Mouse (Mus musculus) erythroblast, embryonic 14.5 days (primary cell): ENCODE measurements around the gene Myo18b. TPM values are rescaled to one million over a fixed set of nuclear protein-coding genes. Genes with fewer than 3 reads are reported as not detected.

Experiments
- H3K27me3 ChIP-seq: 2 replicates; pipeline ENCODE4 v1.6.1; 2012; ENCODE audit warnings: inconsistent platforms; ENCODE audit not compliant: control insufficient read depth
- H3K36me3 ChIP-seq: 2 replicates; pipeline ENCODE4 v1.6.1; 2012; ENCODE audit warnings: mild to moderate bottlenecking, inconsistent platforms; ENCODE audit not compliant: control insufficient read depth
- H3K4me1 ChIP-seq: 2 replicates; pipeline ENCODE4 v1.6.1; 2012; ENCODE audit warnings: inconsistent platforms; ENCODE audit not compliant: control insufficient read depth
- H3K4me3 ChIP-seq: replicated peaks from 2 replicates; pipeline ENCODE3; 2012; ENCODE audit warnings: moderate library complexity, mild to moderate bottlenecking, inconsistent platforms
- H3K9me3 ChIP-seq: 2 replicates; pipeline ENCODE4 v1.6.1; 2012; ENCODE audit warnings: low read length, inconsistent platforms, mixed read lengths; ENCODE audit not compliant: control insufficient read depth
- GATA1 ChIP-seq: IDR thresholded peaks from 2 replicates; pipeline ENCODE4 v1.6.1; 2012; ENCODE audit warnings: low read length, inconsistent platforms, mixed read lengths
- TAL1 ChIP-seq: IDR thresholded peaks from 3 replicates; pipeline ENCODE4 v1.6.1; 2012; ENCODE audit warnings: low read length, inconsistent platforms, mixed read lengths
- polyA plus RNA-seq: library from polyadenylated mRNA; stranded (reverse); fragments of >175 nt; gene quantifications from 2 replicates; pipeline ENCODE4 v1.2.3, GENCODE M21; 2012

Myo18b gene
- polyA plus RNA-seq, 1 experiment = not detected

DNA sequence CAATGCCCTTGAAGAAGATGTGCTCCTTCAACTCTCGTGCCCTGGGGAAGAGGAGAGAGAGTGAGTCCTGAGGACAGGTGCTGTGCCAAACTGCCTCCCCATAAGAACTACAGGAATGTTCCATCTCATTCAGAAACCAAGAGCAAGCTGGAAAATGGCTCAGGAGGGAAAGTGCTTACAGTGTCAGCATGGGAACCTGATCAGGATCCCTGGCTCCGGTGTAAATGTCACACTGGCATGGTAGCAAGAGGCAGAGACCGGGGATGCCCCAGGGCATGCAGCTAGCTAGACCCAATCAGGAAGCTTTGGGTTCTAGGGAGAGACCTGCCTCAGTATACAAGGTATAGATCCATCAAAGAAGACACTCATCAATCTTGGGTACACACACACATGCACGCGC, 29.3 kb upstream of the Myo18b start:
- H3K36me3 ChIP-seq = no peaks in the 10 kb centered on the region; the same call in 1 of the 2 replicates
- no peak overlapping the region for H3K4me3 ChIP-seq
- no peaks in the 10 kb centered on the region for H3K4me1 ChIP-seq
- peaks cover 7% of the 10 kb centered on the region for H3K9me3 ChIP-seq
- TF ChIP-seq TAL1 (no peak), GATA1 (no peak)
- H3K27me3 ChIP-seq = no peaks in the 10 kb centered on the region

DNA sequence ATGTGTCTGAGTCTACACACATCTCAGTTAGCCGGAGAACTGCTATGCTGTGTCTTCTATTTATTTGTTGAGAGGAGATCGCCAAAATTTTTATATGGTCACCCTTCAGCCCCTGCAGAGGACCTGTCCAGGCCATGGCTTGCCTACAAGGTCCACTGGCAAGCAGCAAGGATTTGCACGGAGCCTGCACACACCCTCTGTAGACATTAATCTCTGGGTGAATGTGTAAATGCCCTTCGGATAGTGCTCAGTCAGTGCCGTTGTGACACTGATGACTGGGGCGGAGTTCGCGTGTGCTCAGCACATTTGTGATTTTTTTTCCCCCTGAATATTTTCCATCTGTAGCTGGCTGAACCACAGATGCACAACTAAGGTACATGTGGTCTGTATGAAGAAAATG, 28.6 kb upstream of the Myo18b start:
- Histone ChIP-seq H3K9me3 (peaks cover 7% of the 10 kb centered on the region), H3K4me1 (no peaks in the 10 kb centered on the region), H3K27me3 (no peaks in the 10 kb centered on the region), H3K36me3 (no peaks in the 10 kb centered on the region; the same call in 1 of the 2 replicates), H3K4me3 (no peak overlapping the region)
- TF ChIP-seq GATA1 (no peak), TAL1 (no peak)

DNA sequence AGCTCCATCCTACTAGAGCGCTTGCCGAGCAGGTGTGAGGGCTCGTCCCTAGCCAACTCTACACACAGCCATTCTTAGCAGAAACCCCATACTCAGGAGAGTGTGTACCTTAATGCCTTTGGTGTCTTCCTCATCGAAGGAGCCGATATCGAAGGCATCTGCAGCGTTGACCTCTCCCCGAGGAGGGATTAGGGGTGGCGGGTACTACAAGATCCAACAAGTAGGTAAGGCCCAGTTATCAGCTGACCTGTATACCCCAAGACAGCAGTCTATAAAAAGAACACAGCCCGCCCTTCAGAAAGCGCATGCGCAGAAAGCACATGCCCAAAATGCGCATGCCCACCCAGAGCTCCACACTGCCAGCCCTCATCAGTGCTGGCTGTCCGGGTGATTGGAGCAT, 27.7 kb upstream of the Myo18b start:
- Histone ChIP-seq H3K9me3 (peaks cover 7% of the 10 kb centered on the region), H3K4me1 (no peaks in the 10 kb centered on the region), H3K36me3 (no peaks in the 10 kb centered on the region; the same call in 1 of the 2 replicates), H3K27me3 (no peaks in the 10 kb centered on the region), H3K4me3 (no peak overlapping the region)
- no peak for TF ChIP-seq TAL1
- no peak for TF ChIP-seq GATA1

DNA sequence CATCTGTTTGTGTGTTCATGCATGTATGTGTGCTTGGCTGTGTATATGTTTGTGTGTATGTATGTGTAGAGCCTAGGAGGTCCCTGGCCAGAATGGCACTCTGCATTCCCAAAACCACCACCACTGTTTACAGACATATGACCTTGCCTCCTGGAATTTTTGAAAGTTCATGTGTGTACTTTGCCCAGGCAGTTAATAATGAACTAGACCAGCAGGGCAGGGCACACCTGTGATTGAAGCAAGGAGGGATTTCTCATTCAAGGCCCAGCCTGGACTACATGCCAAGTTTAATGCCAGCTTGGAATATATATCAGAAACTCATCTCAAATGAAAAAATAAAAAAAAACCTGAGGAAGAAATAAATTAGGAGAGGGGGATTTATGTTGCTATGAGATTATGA, 25.8 kb upstream of the Myo18b start:
- Histone ChIP-seq H3K9me3 (peaks cover 5% of the 10 kb centered on the region), H3K4me1 (no peaks in the 10 kb centered on the region), H3K36me3 (no peaks in the 10 kb centered on the region; the same call in 1 of the 2 replicates), H3K4me3 (no peak overlapping the region), H3K27me3 (no peaks in the 10 kb centered on the region)
- TF ChIP-seq TAL1 (no peak), GATA1 (no peak)

DNA sequence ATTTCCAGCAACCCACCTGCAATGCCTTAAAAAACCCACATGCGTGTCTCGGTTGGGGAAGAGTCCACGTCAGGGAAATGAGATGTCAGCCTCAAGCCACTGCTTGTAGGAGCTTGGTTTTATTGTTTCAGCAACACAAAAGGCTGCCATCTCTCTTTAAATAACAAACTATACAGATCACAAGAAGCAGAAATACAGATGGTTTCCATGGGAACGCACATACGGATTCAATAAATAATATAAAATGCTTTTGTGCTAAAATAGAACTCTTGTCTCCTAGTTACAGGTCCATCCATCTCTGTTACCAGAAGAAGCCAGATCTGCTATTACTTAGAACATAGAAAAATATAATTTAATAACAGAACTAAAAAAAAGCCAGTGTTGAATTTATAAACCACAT, 14.2 kb upstream of the Myo18b start:
- no peaks in the 10 kb centered on the region for H3K27me3 ChIP-seq
- no peak overlapping the region for H3K4me3 ChIP-seq
- peaks cover 10% of the 10 kb centered on the region for H3K9me3 ChIP-seq
- no peaks in the 10 kb centered on the region; the same call in 1 of the 2 replicates for H3K36me3 ChIP-seq
- no peaks in the 10 kb centered on the region for H3K4me1 ChIP-seq
- no peak for TF ChIP-seq GATA1
- no peak for TF ChIP-seq TAL1

DNA sequence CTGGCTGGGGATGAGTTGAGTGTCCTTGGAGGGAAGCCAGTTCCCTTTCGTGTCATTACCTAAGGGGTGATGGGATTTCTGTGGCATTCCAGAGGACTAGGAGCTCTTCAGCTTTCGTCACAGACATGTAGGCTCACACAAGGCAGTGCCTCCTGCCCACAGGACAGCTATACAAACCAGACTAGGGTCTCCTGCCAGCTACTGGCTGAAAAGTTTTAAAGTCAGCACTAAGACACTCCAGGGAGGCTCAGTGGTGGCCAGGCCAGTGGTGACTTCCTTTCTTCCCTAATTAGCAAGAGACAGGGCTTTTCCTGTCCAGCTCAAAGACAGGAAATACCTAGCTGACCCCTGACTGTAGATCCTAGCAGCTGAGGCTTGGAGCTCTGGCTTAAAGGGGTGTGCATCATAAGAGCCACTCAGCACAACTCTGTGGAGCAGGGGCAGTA, 12.0 kb upstream of the Myo18b start:
- TF ChIP-seq TAL1 (no peak), GATA1 (no peak)
- Histone ChIP-seq H3K27me3 (no peaks in the 10 kb centered on the region), H3K4me3 (no peak overlapping the region), H3K9me3 (peaks cover 11% of the 10 kb centered on the region), H3K4me1 (no peaks in the 10 kb centered on the region), H3K36me3 (no peaks in the 10 kb centered on the region)

DNA sequence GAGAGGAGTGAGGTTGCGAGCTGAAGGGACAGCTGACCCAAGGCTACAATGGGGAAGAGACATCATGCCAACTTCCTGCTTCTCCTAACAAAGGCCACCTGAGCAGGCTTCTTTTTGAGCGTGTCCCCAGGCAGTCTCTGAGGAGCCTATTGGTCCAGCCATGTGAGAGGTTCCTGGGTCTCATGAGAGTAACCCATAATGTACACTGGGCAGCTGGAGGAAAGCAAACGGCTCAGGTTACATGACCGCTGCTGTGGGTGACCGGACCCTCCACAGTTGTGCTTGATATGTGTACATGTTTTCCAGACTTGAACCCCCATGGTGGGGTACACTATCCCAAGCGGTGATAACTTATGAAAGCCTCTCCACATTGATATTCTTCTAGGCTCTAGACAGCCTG, 11.3 kb upstream of the Myo18b start:
- TF ChIP-seq GATA1 (no peak), TAL1 (no peak)
- Histone ChIP-seq H3K9me3 (peaks cover 11% of the 10 kb centered on the region), H3K27me3 (no peaks in the 10 kb centered on the region), H3K4me1 (no peaks in the 10 kb centered on the region), H3K4me3 (no peak overlapping the region), H3K36me3 (no peaks in the 10 kb centered on the region)

DNA sequence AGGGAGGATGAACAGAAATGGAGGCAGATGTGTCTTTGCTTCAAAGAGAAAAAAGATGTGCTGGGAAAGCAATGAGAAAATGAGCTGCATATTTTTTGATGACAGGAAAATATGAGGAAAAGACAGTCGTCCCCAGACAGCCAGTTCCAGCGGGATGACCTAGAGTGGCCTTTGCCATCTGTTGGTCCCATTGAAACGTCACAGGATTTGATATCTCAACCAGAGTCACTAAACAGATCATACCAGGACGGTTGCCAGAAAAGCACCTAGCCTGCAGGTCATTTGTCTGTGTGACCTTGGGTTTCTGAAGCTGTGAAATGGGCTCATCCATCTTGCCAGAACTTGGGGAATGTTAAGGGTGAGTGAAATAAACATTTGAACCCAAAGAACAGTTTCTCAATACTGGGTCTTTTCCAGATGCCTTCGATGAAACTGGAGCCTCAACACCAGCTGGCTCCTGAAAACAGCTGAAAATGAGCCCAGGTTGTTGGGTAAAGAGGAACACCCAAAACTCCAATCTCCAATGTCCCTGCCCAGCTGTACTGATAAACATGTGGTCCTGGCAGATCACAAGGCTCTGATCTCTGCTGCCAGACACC, 2.6 kb downstream of the Myo18b start:
- no peak overlapping the region for H3K4me3 ChIP-seq
- no peak for TF ChIP-seq GATA1
- no peak for TF ChIP-seq TAL1
- H3K9me3 ChIP-seq = peaks cover 8% of the 10 kb centered on the region

DNA sequence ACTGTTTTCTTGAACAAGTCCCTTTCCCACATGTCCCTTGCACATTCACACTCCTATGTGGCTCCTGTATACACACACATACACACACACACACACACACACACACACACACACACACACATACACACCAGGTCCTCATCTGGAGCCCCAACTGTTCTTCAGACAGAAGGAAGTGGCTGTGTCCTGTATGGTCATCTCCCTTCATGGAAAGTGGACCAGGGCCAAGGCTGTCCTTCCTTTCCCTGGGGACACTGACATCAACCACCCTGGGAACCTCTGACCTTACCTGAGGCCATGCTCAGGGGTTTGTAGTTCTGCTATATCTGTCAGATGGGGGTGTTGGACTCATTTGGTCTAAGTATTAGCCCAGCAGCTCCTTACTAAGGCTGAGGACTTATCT, 3.8 kb downstream of the Myo18b start:
- H3K36me3 ChIP-seq = no peaks in the 10 kb centered on the region
- H3K27me3 ChIP-seq = no peaks in the 10 kb centered on the region
- TF ChIP-seq GATA1 (no peak), TAL1 (no peak)
- H3K9me3 ChIP-seq = peaks cover 2% of the 10 kb centered on the region; the same call in 1 of the 2 replicates
- no peaks in the 10 kb centered on the region for H3K4me1 ChIP-seq
- H3K4me3 ChIP-seq = no peak overlapping the region

More for the DNA sequence above, 2.6 kb downstream of the Myo18b start:
- Histone ChIP-seq H3K36me3 (no peaks in the 10 kb centered on the region), H3K27me3 (no peaks in the 10 kb centered on the region), H3K4me1 (no peaks in the 10 kb centered on the region)

DNA sequence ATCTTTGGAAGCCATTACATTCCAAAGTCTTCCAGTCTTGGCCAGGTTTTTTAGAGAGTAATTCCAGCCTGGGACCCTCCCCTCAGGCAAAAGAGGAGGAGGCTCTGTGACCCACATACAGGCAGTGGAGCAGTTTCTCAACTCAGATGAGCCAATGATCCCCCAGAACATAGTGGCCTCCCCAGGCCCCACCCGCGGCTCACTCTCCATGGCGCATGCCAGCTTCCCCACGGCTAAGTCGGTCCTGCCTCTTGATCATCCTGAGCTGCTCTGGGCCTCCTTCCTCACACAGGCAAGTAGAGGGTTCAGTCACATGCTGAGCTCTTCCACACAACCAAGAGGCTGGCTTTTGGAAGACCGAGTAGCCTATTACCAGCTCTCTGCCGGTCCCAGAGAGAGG, 7.5 kb downstream of the Myo18b start:
- Histone ChIP-seq H3K4me3 (no peak overlapping the region), H3K9me3 (peaks cover 7% of the 10 kb centered on the region; the same call in 1 of the 2 replicates), H3K27me3 (no peaks in the 10 kb centered on the region), H3K36me3 (no peaks in the 10 kb centered on the region), H3K4me1 (no peaks in the 10 kb centered on the region)
- TF ChIP-seq GATA1 = no peak
